Comparison of ENCODE assay signal across 8 mouse cellular contexts in the genomic region with DNA sequence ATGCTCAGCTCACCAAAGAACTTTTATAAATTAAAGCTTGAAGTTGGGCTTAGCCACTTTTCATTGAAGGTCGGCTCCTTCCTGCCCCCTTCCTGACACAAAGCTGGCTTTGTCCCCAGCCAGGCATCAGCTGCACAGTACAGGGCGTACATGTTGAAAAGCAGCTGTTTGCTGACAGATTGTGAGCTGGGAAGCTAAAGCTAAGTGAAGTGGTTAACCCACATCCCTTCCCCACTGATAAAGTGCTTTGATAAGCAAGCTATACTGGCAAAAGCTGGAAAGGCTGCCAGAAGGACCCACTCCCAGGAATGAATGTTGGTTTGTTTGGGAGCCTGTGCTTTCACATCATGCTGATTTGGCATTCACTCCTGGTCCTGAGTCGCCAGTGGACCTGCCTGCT.
A peak's percentile ranks its signal among the peaks of the same experiment; 100 is the strongest.
DNase-seq lines count a peak whose midpoint lies in the region; ATAC-seq and TF ChIP-seq lines count a peak whose summit lies in the region.

No protein-coding gene starts in this region.

- no peak overlapping the region for H3K27ac ChIP-seq in embryonic facial prominence, embryonic 11.5 days (replicated peaks; ENCODE audit: low read depth, low read length)
- no peak overlapping the region for H3K27ac ChIP-seq in lung, postnatal 0 days (ENCODE audit: low read length)
- no peak overlapping the region for H3K27ac ChIP-seq in stomach, postnatal 0 days (replicated peaks)

- H3K9ac ChIP-seq in embryonic facial prominence, embryonic 11.5 days (replicated peaks; ENCODE audit: low read length) = no peak overlapping the region
- no peak overlapping the region for H3K9ac ChIP-seq in lung, postnatal 0 days (replicated peaks; ENCODE audit: low read depth)
- no peak overlapping the region for H3K9ac ChIP-seq in stomach, postnatal 0 days (ENCODE audit: low read length)

- no peak overlapping the region for H3K4me3 ChIP-seq in embryonic facial prominence, embryonic 11.5 days (ENCODE audit: low read depth, low read length)
- no peak overlapping the region for H3K4me3 ChIP-seq in lung, postnatal 0 days (ENCODE audit: low read depth, low read length)
- H3K4me3 ChIP-seq in stomach, postnatal 0 days (ENCODE audit: low read depth, low read length) = no peak overlapping the region

- H3K9me3 ChIP-seq in embryonic facial prominence, embryonic 11.5 days (replicated peaks; ENCODE audit: control insufficient read depth, low read length) = no peaks in the 10 kb centered on the region
- H3K9me3 ChIP-seq in lung, postnatal 0 days (ENCODE audit: low read length) = no peaks in the 10 kb centered on the region
- H3K9me3 ChIP-seq in stomach, postnatal 0 days (ENCODE audit: control insufficient read depth, low read length) = no peaks in the 10 kb centered on the region

- H3K27me3 ChIP-seq in embryonic facial prominence, embryonic 11.5 days (ENCODE audit: control insufficient read depth, insufficient read depth, low read length) = no peaks in the 10 kb centered on the region
- no peaks in the 10 kb centered on the region for H3K27me3 ChIP-seq in lung, postnatal 0 days (replicated peaks; ENCODE audit: insufficient read depth, low read length)
- H3K27me3 ChIP-seq in stomach, postnatal 0 days (ENCODE audit: control insufficient read depth, insufficient read depth, low read length) = no peaks in the 10 kb centered on the region

- TF ChIP-seq CTCF in lung, postnatal 0 days (IDR thresholded peaks at IDR 0.05) = no peak
- no peak for TF ChIP-seq CTCF in stomach, postnatal 0 days (IDR thresholded peaks at IDR 0.05; ENCODE audit: low read depth)

- H3K4me2 ChIP-seq in embryonic facial prominence, embryonic 11.5 days (ENCODE audit: low read depth, low read length) = no peak overlapping the region
- no peak overlapping the region for H3K4me2 ChIP-seq in lung, postnatal 0 days (replicated peaks; ENCODE audit: low read depth, low read length)
- H3K4me2 ChIP-seq in stomach, postnatal 0 days (replicated peaks; ENCODE audit: low read depth) = no peak overlapping the region

- ATAC-seq in embryonic facial prominence, embryonic 11.5 days (replicated peaks; ENCODE audit: insufficient number of reproducible peaks, low FRiP score, low TSS enrichment, low read depth) = no peak
- ATAC-seq in lung, postnatal 0 days = peak; percentile 62
- ATAC-seq in stomach, postnatal 0 days (ENCODE audit: low FRiP score, low TSS enrichment) = peak; percentile 76; the same call in 1 of the 2 replicates

- intact Hi-C loops in heart, postnatal 25 days (cut with DNase I) = no loop called here

- H3K4me1 ChIP-seq in embryonic facial prominence, embryonic 11.5 days (ENCODE audit: control insufficient read depth, insufficient read depth, low read length) = no peaks in the 10 kb centered on the region
- no peaks in the 10 kb centered on the region for H3K4me1 ChIP-seq in lung, postnatal 0 days (ENCODE audit: insufficient read depth, low read depth, low read length)
- 0 out of 2 replicates have a peak, but pooled peaks cover 5% of the 10 kb centered on the region for H3K4me1 ChIP-seq in stomach, postnatal 0 days (replicated peaks; ENCODE audit: control insufficient read depth, insufficient read depth)

- H3K36me3 ChIP-seq in embryonic facial prominence, embryonic 11.5 days (replicated peaks; ENCODE audit: control insufficient read depth, insufficient read depth, low read depth, low read length) = no peaks in the 10 kb centered on the region
- no peaks in the 10 kb centered on the region for H3K36me3 ChIP-seq in lung, postnatal 0 days (ENCODE audit: insufficient read depth, low read length)
- no peaks in the 10 kb centered on the region for H3K36me3 ChIP-seq in stomach, postnatal 0 days (ENCODE audit: control insufficient read depth, insufficient read depth, low read length)

- peak; percentile 10 for DNase-seq in NIH3T3 (ENCODE audit: low read depth)
- peak; percentile 51 for DNase-seq in embryonic facial prominence, embryonic 11.5 days (ENCODE audit: low spot score)
- peak; percentile 1 for DNase-seq in heart, postnatal 25 days (ENCODE audit: low spot score)
- peak; percentile 37 for DNase-seq in lung, postnatal 0 days (ENCODE audit: low spot score)
- peak; percentile 56 for DNase-seq in stomach, postnatal 0 days (ENCODE audit: low spot score)
- no peak for DNase-seq in layer of hippocampus, postnatal 10 days (ENCODE audit: low spot score in 2 of 2)
- DNase-seq in ovary, postnatal 14 days (ENCODE audit: low spot score) = no peak
- no peak for DNase-seq in spleen, postnatal 14 days (ENCODE audit: low spot score in 2 of 2)

- 16% methylated on average over 3 of the region's 3 CpGs for WGBS in embryonic facial prominence, embryonic 11.5 days
- WGBS in lung, postnatal 0 days = 14% methylated on average over 3 of the region's 3 CpGs
- WGBS in stomach, postnatal 0 days = 16% methylated on average over 3 of the region's 3 CpGs

- no peak for TF ChIP-seq EP300 in lung, postnatal 0 days (IDR thresholded peaks at IDR 0.05)
- no peak for TF ChIP-seq EP300 in stomach, postnatal 0 days (optimal IDR thresholded peaks at IDR 0.05)

Comparison
In these comparisons a context has a peak if more than half of its experiments do, and no peak if none do; other contexts are left out.
1. DNase-seq: peak in NIH3T3 (single experiment), embryonic facial prominence, embryonic 11.5 days (single experiment), heart, postnatal 25 days (single experiment), lung, postnatal 0 days (single experiment) and stomach, postnatal 0 days (single experiment); none in layer of hippocampus, postnatal 10 days (0 of 2), ovary, postnatal 14 days (single experiment) and spleen, postnatal 14 days (0 of 2).